Mouse (Mus musculus) bone marrow macrophage, adult 2 months (primary cell): ENCODE measurements around the gene Gm10775. TPM values are rescaled to one million over a fixed set of nuclear protein-coding genes. Genes with fewer than 3 reads are reported as not detected.
A peak's percentile ranks its signal among the peaks of the same experiment; 100 is the strongest.

ENCODE experiments used
- H3K27ac ChIP-seq: 2 replicates; pipeline ENCODE4 v1.5.1; 2012; ENCODE audit warnings: low read depth, low read length; ENCODE audit not compliant: insufficient read depth
- H3K4me1 ChIP-seq: 2 replicates; pipeline ENCODE4 v1.6.1; 2012; ENCODE audit warnings: low read length; ENCODE audit not compliant: control insufficient read depth, insufficient read depth
- H3K4me3 ChIP-seq: 2 replicates; pipeline ENCODE4 v1.5.1; 2012; ENCODE audit warnings: mild to moderate bottlenecking, low read length, moderate library complexity; ENCODE audit not compliant: insufficient read depth
- CTCF ChIP-seq: IDR thresholded peaks from 2 replicates; pipeline ENCODE4 v1.5.1; 2012; ENCODE audit warnings: low read depth, mild to moderate bottlenecking, low read length, moderate library complexity
- POLR2A ChIP-seq: IDR thresholded peaks from 2 replicates; pipeline ENCODE4 v1.6.1; 2012; ENCODE audit warnings: mild to moderate bottlenecking, low read depth, low read length, borderline replicate concordance
- polyA plus RNA-seq: library from polyadenylated mRNA; stranded (reverse); fragments of >200 nt; gene quantifications from 2 replicates; pipeline ENCODE4 v1.2.4, GENCODE M21; 2012; ENCODE audit not compliant: missing spikeins, insufficient read depth, insufficient read length

Gm10775 gene
- polyA plus RNA-seq, 1 experiment, result not detected

DNA sequence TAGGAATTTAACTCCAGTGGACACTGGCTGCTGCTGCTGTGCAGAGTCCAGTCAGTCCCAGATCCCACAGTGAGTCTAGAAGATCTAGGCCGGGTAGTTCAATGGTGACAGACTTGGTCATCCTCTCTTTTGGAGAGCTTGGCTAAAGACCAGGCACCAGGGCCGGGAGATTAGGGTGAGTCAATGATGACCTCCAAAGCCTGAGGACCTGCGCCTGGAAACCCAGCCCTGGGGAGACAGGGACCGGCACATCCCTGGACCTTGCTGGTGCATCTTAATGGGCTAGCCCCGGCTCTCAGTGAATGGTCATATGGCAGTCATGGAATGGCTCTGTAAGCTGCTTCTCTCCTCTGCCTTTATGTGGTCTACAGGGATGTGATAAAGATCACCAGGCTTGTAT is 2.7 kb downstream of the Gm10775 start:
- Histone ChIP-seq H3K27ac (no peak overlapping the region), H3K4me3 (no peak overlapping the region), H3K4me1 (no peaks in the 10 kb centered on the region)
- no peak for TF ChIP-seq CTCF
- TF ChIP-seq POLR2A, result no peak

- no peak for TF ChIP-seq CTCF
- no peak for TF ChIP-seq POLR2A
- Histone ChIP-seq H3K27ac (peak overlapping the region; percentile 83), H3K4me1 (peaks cover 10% of the 10 kb centered on the region), H3K4me3 (peak overlapping the region; percentile 88)
Measured at GRCm38 (mm10) chr13:65277994-65278382, 18.6 kb downstream of the Gm10775 start.

DNA sequence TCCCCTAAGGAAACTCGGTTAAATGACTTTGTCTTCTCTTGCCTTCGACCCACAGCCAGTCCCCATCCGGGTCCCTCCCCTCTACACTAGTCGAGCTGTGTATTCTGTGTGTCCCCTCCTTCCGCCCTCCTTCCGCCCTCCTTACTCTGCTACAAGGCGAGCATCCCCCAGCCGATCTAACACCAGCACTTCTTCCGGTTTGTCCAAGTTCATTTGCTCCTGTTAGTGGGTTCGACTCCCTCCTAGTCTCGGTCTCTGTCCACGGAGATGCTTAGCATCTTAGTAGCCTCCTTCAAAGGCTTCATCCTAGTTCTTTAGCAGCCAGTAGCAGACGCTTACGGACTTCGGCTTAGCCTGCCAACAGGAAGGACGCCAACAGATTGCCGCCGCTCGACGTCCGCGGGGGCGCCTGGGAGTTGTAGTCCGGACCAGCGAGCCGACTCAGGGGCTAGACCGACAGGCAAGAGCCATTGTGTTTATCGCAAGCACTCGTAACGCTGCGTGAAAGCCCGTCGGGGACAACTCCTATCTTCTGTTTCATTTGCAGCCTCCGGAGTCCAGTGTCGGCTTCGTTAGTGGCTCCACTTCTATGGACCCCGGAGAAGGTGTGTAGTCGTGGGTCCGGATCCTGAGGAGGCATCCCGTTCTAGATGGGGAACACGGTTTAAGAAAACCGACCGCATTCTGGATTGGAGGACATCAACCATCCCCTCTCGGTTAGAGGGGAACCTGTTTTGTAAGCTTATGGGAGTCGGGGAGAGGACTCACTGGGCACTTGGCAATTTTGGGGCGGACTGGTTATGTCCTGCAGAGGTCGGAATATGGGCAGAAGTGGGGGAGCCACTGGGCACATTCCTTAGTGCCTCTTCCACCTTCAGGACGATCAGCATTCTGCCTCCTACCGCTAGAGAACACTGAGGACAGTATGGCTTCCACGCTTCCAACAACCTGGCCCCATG is 19.3 kb downstream of the Gm10775 start, which contains the start of gene Zfp369:
TSS of gene Zfp369 (plus strand) at position 432 of the 959 bp plus-strand sequence.
- TF ChIP-seq POLR2A, result no peak
- TF ChIP-seq CTCF, result no peak

GRCm38 (mm10) chr13:65286771-65287170 is 27.4 kb downstream of the Gm10775 start:
- TF ChIP-seq CTCF (no peak), POLR2A (no peak)
- H3K4me3 ChIP-seq, result no peak overlapping the region
- H3K4me1 ChIP-seq, result no peaks in the 10 kb centered on the region
- no peak overlapping the region for H3K27ac ChIP-seq

More for the DNA sequence above, 19.3 kb downstream of the Gm10775 start, which contains the start of gene Zfp369:
- peak within 1 kb of the TSS; percentile 88 for H3K4me3 ChIP-seq
- H3K27ac ChIP-seq, result peak within 1 kb of the TSS; percentile 83
- H3K4me1 ChIP-seq, result peaks cover 10% of the 10 kb centered on the region

DNA sequence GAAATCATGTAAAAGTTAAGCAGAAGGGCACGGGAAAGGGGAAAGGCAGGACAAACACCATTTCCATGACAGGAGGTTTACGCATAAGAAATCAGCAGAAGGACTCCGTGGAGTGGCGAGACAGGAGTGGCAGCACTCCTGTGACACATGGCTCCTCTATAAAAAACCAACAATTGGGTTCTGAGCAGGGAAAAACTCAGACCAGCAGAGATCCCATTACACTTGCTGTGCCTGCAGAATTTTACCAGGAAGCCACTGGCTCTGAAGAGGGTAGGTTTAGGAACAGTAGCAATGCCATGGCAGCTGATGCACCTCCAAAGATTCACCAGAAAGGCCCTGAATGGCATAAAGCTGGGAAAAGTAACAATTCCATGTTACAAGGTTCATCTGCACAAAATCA is 37.0 kb downstream of the Gm10775 start:
- H3K4me3 ChIP-seq, result no peak overlapping the region
- TF ChIP-seq CTCF, result no peak
- no peak for TF ChIP-seq POLR2A
- no peak overlapping the region for H3K27ac ChIP-seq
- no peaks in the 10 kb centered on the region for H3K4me1 ChIP-seq

Other genes starting within 250 kb of the Gm10775 start
- gene Spata31d1c, start 226.5 kb upstream of the Gm10775 start, polyA plus RNA-seq, result not detected in 2 replicates
- not detected in 2 replicates for gene Prss47, start 206.8 kb upstream of the Gm10775 start, polyA plus RNA-seq
- gene Mfsd14b, start 146.6 kb upstream of the Gm10775 start, polyA plus RNA-seq, result 47.8 and 59.2 TPM in 2 replicates
- gene Olfr465-ps1, start 121.5 kb upstream of the Gm10775 start, polyA plus RNA-seq, result not detected in 2 replicates
- not detected in 2 replicates for gene Olfr466, start 109.3 kb upstream of the Gm10775 start, polyA plus RNA-seq
- not detected in 2 replicates for gene Nlrp4f, start 53.6 kb upstream of the Gm10775 start, polyA plus RNA-seq
- gene Zfp369, start 19.3 kb downstream of the Gm10775 start, polyA plus RNA-seq, result 21.1 and 22.2 TPM in 2 replicates